8 mouse cellular contexts compared by ENCODE assay signal in genomic region chr3:103737778-103738571, GRCm38 (mm10). TPM values are rescaled to one million over a fixed set of nuclear protein-coding genes. Genes with fewer than 3 reads are reported as not detected.
DNase-seq lines count a peak whose midpoint lies in the region; ATAC-seq and TF ChIP-seq lines count a peak whose summit lies in the region.

Olfml3 (minus strand) TSS chr3:103738001.

- H3K27ac ChIP-seq in heart, embryonic 10.5 days: peak within 1 kb of the TSS; percentile 87
- H3K27ac ChIP-seq in kidney, embryonic 14.5 days (ENCODE audit: low read depth, low read length): peak within 1 kb of the TSS; percentile 94
- peak within 1 kb of the TSS; percentile 96 for H3K27ac ChIP-seq in limb, embryonic 15.5 days

- H3K4me2 ChIP-seq in kidney, embryonic 14.5 days (replicated peaks; ENCODE audit: low read depth, low read length): peak within 1 kb of the TSS; percentile 51
- H3K4me2 ChIP-seq in limb, embryonic 15.5 days: peak within 1 kb of the TSS; percentile 52

- DNase-seq in CD4-positive helper T cell, adult 2 months (ENCODE audit: low read depth, low spot score): peak; percentile 81
- DNase-seq in brain, embryonic 14.5 days (ENCODE audit: low read depth): peak; percentile 94
- peak; percentile 97 for DNase-seq in heart, embryonic 10.5 days (ENCODE audit: low spot score)
- peak; percentile 35 to 60 for DNase-seq in monocyte, adult 2 months (ENCODE audit: low read depth in 1 of 2, low spot score in 2 of 2)
- DNase-seq in spleen, postnatal 14 days (ENCODE audit: low spot score in 2 of 2): peak; percentile 66 to 81

- TF ChIP-seq CTCF in brain, embryonic 14.5 days (IDR thresholded peaks at IDR 0.05; ENCODE audit: borderline replicate concordance, extremely low read depth, insufficient read depth, insufficient read length): peak; percentile 94

- no peaks in the 10 kb centered on the region for H3K27me3 ChIP-seq in heart, embryonic 10.5 days (ENCODE audit: insufficient read depth, poor library complexity, severe bottlenecking)
- H3K27me3 ChIP-seq in kidney, embryonic 14.5 days (ENCODE audit: control insufficient read depth, insufficient read depth, low read length): no peaks in the 10 kb centered on the region
- no peaks in the 10 kb centered on the region for H3K27me3 ChIP-seq in limb, embryonic 15.5 days

- H3K4me3 ChIP-seq in heart, embryonic 10.5 days: peak within 1 kb of the TSS; percentile 53
- peak within 1 kb of the TSS; percentile 40 for H3K4me3 ChIP-seq in kidney, embryonic 14.5 days (ENCODE audit: low read length)
- H3K4me3 ChIP-seq in limb, embryonic 15.5 days: peak within 1 kb of the TSS; percentile 47

- H3K4me1 ChIP-seq in heart, embryonic 10.5 days: peaks cover 60% of the 10 kb centered on the region
- H3K4me1 ChIP-seq in kidney, embryonic 14.5 days (ENCODE audit: control insufficient read depth, insufficient read depth, low read length): peaks cover 45% of the 10 kb centered on the region
- peaks cover 51% of the 10 kb centered on the region for H3K4me1 ChIP-seq in limb, embryonic 15.5 days

- peak within 1 kb of the TSS; percentile 54 for H3K9ac ChIP-seq in kidney, embryonic 14.5 days (ENCODE audit: low read depth, low read length)
- H3K9ac ChIP-seq in limb, embryonic 15.5 days: peak within 1 kb of the TSS; percentile 29

- H3K9me3 ChIP-seq in heart, embryonic 10.5 days: no peaks in the 10 kb centered on the region
- no peaks in the 10 kb centered on the region for H3K9me3 ChIP-seq in kidney, embryonic 14.5 days (ENCODE audit: control insufficient read depth, low read length)
- H3K9me3 ChIP-seq in limb, embryonic 15.5 days: no peaks in the 10 kb centered on the region

- H3K36me3 ChIP-seq in heart, embryonic 10.5 days: peaks cover 7% of the 10 kb centered on the region; the same call in 1 of the 2 replicates
- peaks cover 12% of the 10 kb centered on the region; the same call in 1 of the 2 replicates for H3K36me3 ChIP-seq in kidney, embryonic 14.5 days (ENCODE audit: control insufficient read depth, insufficient read depth, low read length)
- H3K36me3 ChIP-seq in limb, embryonic 15.5 days: peaks cover 8% of the 10 kb centered on the region; the same call in 1 of the 2 replicates

- ATAC-seq in erythroblast, adult 5-6 weeks (replicated peaks; ENCODE audit: low FRiP score, poor library complexity, severe bottlenecking): peak; percentile 50
- ATAC-seq in kidney, embryonic 14.5 days (ENCODE audit: low FRiP score, low TSS enrichment): peak; percentile 85
- peak; percentile 85 for ATAC-seq in limb, embryonic 15.5 days (ENCODE audit: insufficient number of reproducible peaks, low FRiP score, low TSS enrichment, low read depth)

- under 1% methylated on average over 18 of the region's 18 CpGs for WGBS in heart, embryonic 10.5 days
- WGBS in kidney, embryonic 14.5 days: 0% methylated on average over 18 of the region's 18 CpGs
- under 1% methylated on average over 18 of the region's 18 CpGs for WGBS in limb, embryonic 15.5 days

- no peak for TF ChIP-seq POLR2A in brain, embryonic 14.5 days (IDR thresholded peaks at IDR 0.05; ENCODE audit: borderline replicate concordance, extremely low read depth, insufficient read depth, insufficient read length, poor library complexity, severe bottlenecking)

RNA-seq across cellular contexts. Expression of gene Olfml3, which starts in this region (rescaled TPM):
- 3.4 and 6.8 TPM in 2 replicates for polyA plus RNA-seq in brain, embryonic 14.5 days (2012; rRNA removed)
- 1.9 and 4.0 TPM in 2 replicates for total RNA-seq in erythroblast, adult 5-6 weeks (2015; ENCODE audit: low replicate concordance)
- 1.8 and 2.2 TPM in 2 replicates for total RNA-seq in erythroblast, adult 5-6 weeks (2017; ENCODE audit: low replicate concordance)
- 14.1 and 15.4 TPM in 2 replicates for polyA plus RNA-seq in heart, embryonic 10.5 days (2016; fragmentation: Nextera tagmentation; extraction: Ambion mirVana)
- 56.6 and 58.4 TPM in 2 replicates for polyA plus RNA-seq in kidney, embryonic 14.5 days (2014; fragmentation: Nextera tagmentation; extraction: Ambion mirVana)
- polyA plus RNA-seq in limb, embryonic 15.5 days (2015; fragmentation: Nextera tagmentation; extraction: Ambion mirVana): 71.8 and 79.7 TPM in 2 replicates

Comparison
In these comparisons a context has a peak if more than half of its experiments do, and no peak if none do; other contexts are left out.
1. Peak in every context shown above with its lines: DNase-seq, ATAC-seq, H3K4me3 ChIP-seq and H3K27ac ChIP-seq.